Mouse (Mus musculus): ENCODE measurements at regions not wholly inside any gene's neighbourhood (a gene's known extent, or its start where the extent isn't known, plus 50 kb on each side); places are given as distances from the start of the nearest gene placed in this dataset.

GRCm38 (mm10) chr1:73633071-73633470 is 491.2 kb downstream of the Tns1 start:
- no peak for DNase-seq (ENCODE audit: extremely low read depth)
- Histone ChIP-seq H3K4me3 (replicated peaks in 1 of 3; ENCODE audit: low read depth in 2 of 3, low read length in 2 of 3, poor library complexity in 1 of 3) (no peak overlapping the region), H3K36me3 (replicated peaks in 1 of 2; ENCODE audit: control insufficient read depth in 1 of 2, insufficient read depth in 1 of 2, low read length in 1 of 2) (no peaks in the 10 kb centered on the region), H3K4me1 (ENCODE audit: control insufficient read depth in 1 of 2, insufficient read depth in 2 of 2) (no peaks in the 10 kb centered on the region), H3K27me3 (replicated peaks) (peaks cover 62% of the 10 kb centered on the region), H3K9ac (ENCODE audit: insufficient read depth, low read depth) (no peak overlapping the region), H3K4me2 (ENCODE audit: insufficient read depth, low read depth, poor library complexity, severe bottlenecking) (no peak overlapping the region), H3K79me2 (replicated peaks; ENCODE audit: control insufficient read depth, extremely low read depth, insufficient read depth, poor library complexity, severe bottlenecking) (no peaks in the 10 kb centered on the region), H3K9me3 (replicated peaks; ENCODE audit: low read length) (no peaks in the 10 kb centered on the region), H3K27ac (ENCODE audit: insufficient read depth, low read depth) (no peak overlapping the region)
- in situ Hi-C loops (cut with MboI; ENCODE audit: low pct_ligation_motif_present, low pct_unique_long_range_greater_than_20kb, low sequenced_read_pairs) (no loop called here), dilution Hi-C loops (cut with MboI; ENCODE audit: extremely low pct_ligation_motif_present, extremely low pct_unique_long_range_greater_than_20kb, low sequenced_read_pairs) (no loop called here)
- TF ChIP-seq MAX (IDR thresholded peaks at IDR 0.05; ENCODE audit: low read length) (no peak), ELF1 (IDR thresholded peaks at IDR 0.05; ENCODE audit: low read depth, low read length) (no peak), RAD21 (IDR thresholded peaks at IDR 0.05; ENCODE audit: low read depth, low read length) (no peak), E2F4 (IDR thresholded peaks at IDR 0.05; ENCODE audit: insufficient replicate concordance, low read depth, low read length) (no peak), PAX5 (IDR thresholded peaks at IDR 0.05; ENCODE audit: low read length) (no peak), ZNF384 (IDR thresholded peaks at IDR 0.05; ENCODE audit: low read depth, low read length) (no peak), ETS1 (conservative IDR thresholded peaks at IDR 0.05; ENCODE audit: low read depth, low read length) (no peak), TBP (conservative IDR thresholded peaks at IDR 0.05; ENCODE audit: low read depth, low read length) (no peak)

- dilution Hi-C loops (cut with MboI; ENCODE audit: extremely low pct_ligation_motif_present, extremely low pct_unique_long_range_greater_than_20kb, low sequenced_read_pairs) (no loop called here), in situ Hi-C loops (cut with MboI; ENCODE audit: low pct_ligation_motif_present, low pct_unique_long_range_greater_than_20kb, low sequenced_read_pairs) (no loop called here)
- TF ChIP-seq ETS1 (conservative IDR thresholded peaks at IDR 0.05; ENCODE audit: low read depth, low read length), result no peak
- TF ChIP-seq EP300 (IDR thresholded peaks at IDR 0.05; ENCODE audit: low read length), result no peak
- no peak for TF ChIP-seq SMC3 (IDR thresholded peaks at IDR 0.05; ENCODE audit: low read depth, low read length)
- no peak for TF ChIP-seq TCF12 (IDR thresholded peaks at IDR 0.05; ENCODE audit: low read depth, low read length)
- TF ChIP-seq MAZ (IDR thresholded peaks at IDR 0.05; ENCODE audit: low read depth, low read length), result no peak
- no peak for TF ChIP-seq RCOR1 (conservative IDR thresholded peaks at IDR 0.05; ENCODE audit: low read depth, low read length)
- no peak for TF ChIP-seq MYC (IDR thresholded peaks at IDR 0.05; ENCODE audit: low read depth, low read length)
- no peak for TF ChIP-seq JUN (IDR thresholded peaks at IDR 0.05; ENCODE audit: insufficient read depth, low read depth, low read length)
- TF ChIP-seq USF1 (IDR thresholded peaks at IDR 0.05; ENCODE audit: low read depth, low read length), result no peak
- TF ChIP-seq ELF1 (IDR thresholded peaks at IDR 0.05; ENCODE audit: low read depth, low read length), result no peak
- no peak for TF ChIP-seq E2F4 (IDR thresholded peaks at IDR 0.05; ENCODE audit: insufficient replicate concordance, low read depth, low read length)
- no peak for TF ChIP-seq BHLHE40 (IDR thresholded peaks at IDR 0.05; ENCODE audit: low read depth, low read length)
- TF ChIP-seq NELFE (IDR thresholded peaks at IDR 0.05; ENCODE audit: low read depth, low read length), result no peak
- no peak for TF ChIP-seq NRF1 (IDR thresholded peaks at IDR 0.05; ENCODE audit: low read depth, low read length)
- no peak for TF ChIP-seq SIN3A (IDR thresholded peaks at IDR 0.05; ENCODE audit: low read length)
- no peak for TF ChIP-seq MAFK (IDR thresholded peaks at IDR 0.05; ENCODE audit: insufficient replicate concordance, low read length)
- no peak for TF ChIP-seq MAX (IDR thresholded peaks at IDR 0.05; ENCODE audit: low read length)
- H3K9ac ChIP-seq (ENCODE audit: insufficient read depth, low read depth), result no peak overlapping the region
- no peaks in the 10 kb centered on the region for H3K9me3 ChIP-seq (replicated peaks; ENCODE audit: low read length)
- no peak overlapping the region for H3K27ac ChIP-seq (ENCODE audit: insufficient read depth, low read depth)
- DNase-seq (ENCODE audit: extremely low read depth), result no peak
- no peaks in the 10 kb centered on the region for H3K36me3 ChIP-seq (replicated peaks in 1 of 2; ENCODE audit: control insufficient read depth in 1 of 2, insufficient read depth in 1 of 2, low read length in 1 of 2)
- H3K27me3 ChIP-seq (replicated peaks), result peaks cover 64% of the 10 kb centered on the region
- H3K4me2 ChIP-seq (ENCODE audit: insufficient read depth, low read depth, poor library complexity, severe bottlenecking), result no peak overlapping the region
- no peak overlapping the region for H3K4me3 ChIP-seq (replicated peaks in 1 of 3; ENCODE audit: low read depth in 2 of 3, low read length in 2 of 3, poor library complexity in 1 of 3)
- H3K79me2 ChIP-seq (replicated peaks; ENCODE audit: control insufficient read depth, extremely low read depth, insufficient read depth, poor library complexity, severe bottlenecking), result no peaks in the 10 kb centered on the region
- no peaks in the 10 kb centered on the region for H3K4me1 ChIP-seq (ENCODE audit: control insufficient read depth in 1 of 2, insufficient read depth in 2 of 2)
Measured at GRCm38 (mm10) chr1:73630363-73630762, 493.9 kb downstream of the Tns1 start.
